Mouse (Mus musculus) liver, embryonic 16.5 days (tissue): ENCODE measurements at regions not wholly inside any gene's neighbourhood (a gene's known extent, or its start where the extent isn't known, plus 50 kb on each side); places are given as distances from the start of the nearest gene placed in this dataset.

ENCODE experiments used
- ATAC-seq: fragments of 200-750 bp; cut with Nextera tagmentation; 2 replicates; pipeline ENCODE4 v1.8.0; 2017; ENCODE audit warnings: low read depth, mild to moderate bottlenecking, moderate number of reproducible peaks, moderate library complexity
- H3K27ac ChIP-seq: fragments of 300-500 bp; sonication (generic); 2 replicates; pipeline ENCODE4 v1.5.1; 2014; ENCODE audit warnings: mild to moderate bottlenecking, low read length
- H3K27me3 ChIP-seq: fragments of 300-500 bp; sonication (generic); 2 replicates; pipeline ENCODE4 v1.6.1; 2014; ENCODE audit warnings: low read depth, low read length, mixed read lengths; ENCODE audit not compliant: control insufficient read depth, insufficient read depth
- H3K36me3 ChIP-seq: fragments of 300-500 bp; sonication (generic); 2 replicates; pipeline ENCODE4 v1.6.1; 2014; ENCODE audit warnings: mild to moderate bottlenecking; ENCODE audit not compliant: control insufficient read depth, insufficient read depth
- H3K4me1 ChIP-seq: fragments of 300-500 bp; sonication (generic); 2 replicates; pipeline ENCODE4 v1.6.1; 2014; ENCODE audit warnings: low read depth, low read length, mixed read lengths; ENCODE audit not compliant: control insufficient read depth
- H3K4me2 ChIP-seq: fragments of 300-500 bp; sonication (generic); 2 replicates; pipeline ENCODE4 v1.6.1; 2014; ENCODE audit warnings: low read depth, low read length, mixed read lengths
- H3K4me3 ChIP-seq: fragments of 300-500 bp; sonication (generic); 2 replicates; pipeline ENCODE4 v1.5.1; 2014; ENCODE audit warnings: low read depth, mild to moderate bottlenecking, low read length
- H3K9ac ChIP-seq: fragments of 300-500 bp; sonication (generic); 2 replicates; pipeline ENCODE4 v1.6.1; 2014; ENCODE audit warnings: low read depth, low read length
- H3K9me3 ChIP-seq: fragments of 300-500 bp; sonication (generic); replicated peaks from 2 replicates; pipeline ENCODE4 v1.6.1; 2016; ENCODE audit warnings: low read length; ENCODE audit not compliant: control insufficient read depth
- WGBS: fragments of 180-500 bp; shearing (Covaris S2); extraction: QIAGEN DNeasy Blood & Tissue Kit; methylation state at CpG from one replicate; pipeline ENCODE4 v1.1.7; 2014; ENCODE audit not compliant: insufficient replicate concordance; 5-methylcytosine and 5-hydroxymethylcytosine counted together

DNA sequence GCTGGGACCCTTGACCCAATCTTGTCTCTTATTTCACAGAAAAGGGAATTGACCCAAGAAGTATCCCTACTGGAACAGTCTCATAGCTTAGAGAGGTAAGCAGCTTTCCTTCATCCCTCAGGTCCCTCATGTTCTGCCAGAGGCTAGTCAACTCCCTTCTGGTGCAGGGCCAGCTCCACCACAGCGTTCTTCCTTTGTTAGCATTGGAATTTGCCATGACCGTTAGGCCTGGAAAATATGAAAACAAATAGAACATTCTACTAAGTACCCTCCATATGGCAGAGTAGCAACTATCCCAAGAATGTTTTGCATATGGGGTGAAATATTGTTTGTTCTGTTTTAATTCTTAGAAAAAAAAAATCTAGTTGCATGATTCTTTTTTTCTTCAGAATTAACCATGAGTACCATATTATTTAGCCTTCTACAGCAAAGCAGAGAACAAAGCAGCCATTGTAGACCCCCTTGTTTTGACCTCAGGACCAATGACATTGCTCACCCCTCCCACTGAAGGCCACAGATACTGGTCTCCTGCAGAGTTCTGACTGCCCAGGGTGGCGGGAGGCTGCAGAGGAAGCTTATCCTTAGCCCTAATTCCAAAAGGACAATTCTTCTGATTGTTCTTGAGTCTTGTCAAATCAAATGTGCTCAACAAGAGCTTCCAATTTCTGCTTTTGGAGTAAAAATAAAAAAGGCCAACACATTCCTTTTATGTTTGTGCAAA, 78.1 kb upstream of the Ehbp1 start:
- H3K27me3 ChIP-seq = no peaks in the 10 kb centered on the region
- no peaks in the 10 kb centered on the region for H3K36me3 ChIP-seq
- no peak for ATAC-seq
- H3K4me3 ChIP-seq = no peak overlapping the region
- H3K9me3 ChIP-seq = no peaks in the 10 kb centered on the region
- H3K9ac ChIP-seq = no peak overlapping the region
- H3K27ac ChIP-seq = no peak overlapping the region
- 60% methylated on average over 3 of the region's 3 CpGs for WGBS
- H3K4me1 ChIP-seq = no peaks in the 10 kb centered on the region
- no peak overlapping the region for H3K4me2 ChIP-seq

DNA sequence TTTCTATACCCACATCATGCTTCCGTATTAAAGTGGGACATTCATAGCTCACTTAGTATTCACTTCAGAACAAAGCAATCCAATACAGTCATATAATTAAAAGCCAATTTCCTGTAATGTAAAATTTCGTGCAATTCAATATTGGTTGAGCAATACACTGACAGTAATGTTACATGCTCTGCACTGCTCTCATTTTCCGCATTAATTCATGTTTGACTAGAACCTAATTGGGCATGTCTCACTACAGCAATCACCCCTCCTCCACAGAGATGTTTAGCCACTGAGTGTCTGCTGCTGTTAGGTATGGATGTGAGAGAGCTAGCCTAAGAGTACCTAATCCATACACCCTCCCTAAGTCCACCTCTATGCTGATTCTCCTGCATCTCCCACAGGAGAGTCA, 79.7 kb upstream of the Ehbp1 start:
- H3K4me2 ChIP-seq = no peak overlapping the region
- H3K36me3 ChIP-seq = no peaks in the 10 kb centered on the region
- H3K9ac ChIP-seq = no peak overlapping the region
- no peaks in the 10 kb centered on the region for H3K4me1 ChIP-seq
- H3K27me3 ChIP-seq = no peaks in the 10 kb centered on the region
- H3K27ac ChIP-seq = no peak overlapping the region
- 57% methylated on average over 3 of the region's 3 CpGs for WGBS
- H3K4me3 ChIP-seq = no peak overlapping the region
- no peaks in the 10 kb centered on the region for H3K9me3 ChIP-seq
- ATAC-seq = no peak

DNA sequence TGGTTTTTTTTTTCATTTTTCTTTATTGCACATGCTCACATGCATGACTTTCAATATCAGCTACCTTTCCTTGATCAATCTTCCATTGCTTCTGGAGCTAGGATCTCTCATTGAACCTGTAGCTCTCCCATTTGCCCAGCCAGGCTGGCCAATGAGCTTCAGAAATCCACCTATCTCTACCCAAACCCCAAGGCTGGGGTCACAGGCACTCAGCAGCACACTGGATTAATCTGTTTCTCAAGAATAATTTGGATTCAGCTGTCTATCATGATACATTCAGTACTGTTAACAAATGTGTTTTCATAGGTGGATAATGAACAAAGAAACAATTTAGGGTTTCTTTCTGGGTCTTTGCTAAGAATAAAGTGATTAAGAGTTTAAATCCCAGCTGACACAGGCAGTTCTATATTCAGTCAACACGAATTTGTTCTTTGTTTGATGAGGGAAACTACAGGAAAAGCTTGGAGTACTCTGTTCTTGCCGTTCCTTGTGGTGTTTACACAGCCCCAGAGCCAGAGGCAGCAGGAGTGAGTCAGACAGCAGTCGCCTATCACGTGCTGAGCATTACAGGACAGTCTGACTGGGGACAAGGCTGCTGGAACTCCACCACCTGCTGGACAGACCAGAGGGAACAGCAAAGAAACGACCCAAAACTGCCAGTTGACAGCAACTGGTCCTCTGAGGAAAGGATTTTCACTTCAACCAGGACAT, 74.6 kb upstream of the Tmem17 start:
- peak overlapping the region; percentile 86 for H3K27ac ChIP-seq
- ATAC-seq = peak; percentile 96
- no peaks in the 10 kb centered on the region for H3K4me1 ChIP-seq
- no peak overlapping the region for H3K4me3 ChIP-seq
- H3K9me3 ChIP-seq = no peaks in the 10 kb centered on the region
- H3K4me2 ChIP-seq = peak overlapping the region; percentile 34; the same call in 1 of the 2 replicates
- WGBS = 9% methylated on average over 5 of the region's 5 CpGs
- H3K27me3 ChIP-seq = no peaks in the 10 kb centered on the region
- no peak overlapping the region for H3K9ac ChIP-seq
- no peaks in the 10 kb centered on the region for H3K36me3 ChIP-seq

DNA sequence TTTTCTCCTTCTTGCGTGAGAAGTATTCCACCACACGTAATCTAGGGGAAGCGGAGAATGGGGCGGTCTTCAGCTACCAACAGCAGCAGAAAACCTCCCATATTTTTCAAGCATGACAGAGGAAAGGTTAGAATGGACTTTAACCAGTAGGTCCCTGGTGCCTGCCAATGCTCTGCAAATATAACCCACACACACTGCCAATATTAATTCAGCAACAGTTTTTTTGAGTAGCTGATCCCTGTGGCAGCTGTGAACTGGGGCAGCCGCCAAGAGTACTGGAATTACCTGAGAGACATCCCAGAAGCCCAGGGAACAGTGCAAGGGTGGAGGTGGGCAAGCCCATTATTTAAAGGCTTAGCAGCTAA, 74.1 kb upstream of the Tmem17 start:
- peak overlapping the region; percentile 84 for H3K27ac ChIP-seq
- no peaks in the 10 kb centered on the region for H3K4me1 ChIP-seq
- 58% methylated on average over 5 of the region's 5 CpGs for WGBS
- no peak overlapping the region for H3K9ac ChIP-seq
- peak overlapping the region; percentile 34; the same call in 1 of the 2 replicates for H3K4me2 ChIP-seq
- H3K27me3 ChIP-seq = no peaks in the 10 kb centered on the region
- peak; percentile 79 for ATAC-seq
- H3K4me3 ChIP-seq = no peak overlapping the region
- no peaks in the 10 kb centered on the region for H3K9me3 ChIP-seq
- H3K36me3 ChIP-seq = no peaks in the 10 kb centered on the region

DNA sequence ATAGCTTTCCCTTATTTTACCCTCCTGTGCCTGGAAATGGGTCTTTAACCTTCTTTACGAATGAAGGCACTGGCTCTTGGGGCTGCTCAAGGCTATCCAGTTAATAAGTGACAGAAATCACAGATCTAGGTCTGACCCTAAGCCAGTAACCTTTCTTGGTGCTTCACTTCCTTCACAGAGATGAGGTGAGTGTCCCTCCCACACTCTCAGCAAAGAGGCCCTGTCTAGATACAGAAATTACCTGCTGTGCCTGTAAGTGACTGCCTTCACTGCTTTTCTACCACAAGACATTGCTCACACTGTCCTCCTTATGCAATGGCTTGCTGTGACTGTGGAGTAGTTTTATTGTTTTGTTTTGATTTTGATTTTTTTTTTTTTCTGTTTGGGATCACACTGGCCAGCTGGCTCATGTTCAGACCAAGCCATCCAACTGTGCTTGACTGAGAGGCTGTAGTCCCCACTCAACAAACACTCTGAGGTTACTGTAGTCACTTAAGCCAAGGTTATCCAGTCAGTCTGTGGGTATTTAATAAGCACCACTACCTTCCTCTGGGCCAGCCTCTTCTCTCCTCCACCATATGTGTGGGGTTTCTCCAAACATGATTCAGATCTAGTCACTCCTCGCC, 73.3 kb upstream of the Tmem17 start:
- ATAC-seq = peak; percentile 34; the same call in 1 of the 2 replicates

DNA sequence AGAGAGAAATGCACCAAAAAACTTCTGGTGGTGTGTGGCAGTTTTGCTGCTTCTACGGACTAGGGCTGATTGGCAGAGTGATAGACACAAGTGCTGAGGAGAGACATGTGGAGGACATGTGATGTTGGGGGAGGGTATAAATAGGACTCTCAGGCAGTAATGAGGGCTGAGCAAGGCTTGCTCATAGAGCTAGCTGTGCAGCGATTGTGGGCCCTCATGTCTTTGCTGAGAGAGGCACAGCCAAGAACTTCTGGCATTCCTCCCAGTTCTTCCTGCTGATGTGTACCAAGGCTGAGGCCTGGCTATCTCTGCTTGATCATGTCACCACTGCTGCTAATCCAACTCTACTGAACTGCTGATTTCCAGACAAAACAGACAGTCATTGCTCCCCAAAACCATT, 71.4 kb upstream of the Tmem17 start:
- ATAC-seq = no peak
- no peak overlapping the region for H3K4me2 ChIP-seq
- no peaks in the 10 kb centered on the region for H3K4me1 ChIP-seq
- no peaks in the 10 kb centered on the region for H3K9me3 ChIP-seq
- H3K27me3 ChIP-seq = no peaks in the 10 kb centered on the region
- H3K27ac ChIP-seq = no peak overlapping the region
- 61% methylated on average over 2 of the region's 2 CpGs for WGBS
- no peak overlapping the region for H3K9ac ChIP-seq
- no peak overlapping the region for H3K4me3 ChIP-seq
- no peaks in the 10 kb centered on the region for H3K36me3 ChIP-seq

More for the DNA sequence above, 73.3 kb upstream of the Tmem17 start:
- Histone ChIP-seq H3K9ac (no peak overlapping the region), H3K9me3 (no peaks in the 10 kb centered on the region), H3K4me2 (no peak overlapping the region), H3K27ac (peak overlapping the region; percentile 84), H3K36me3 (no peaks in the 10 kb centered on the region), H3K27me3 (no peaks in the 10 kb centered on the region), H3K4me1 (no peaks in the 10 kb centered on the region), H3K4me3 (no peak overlapping the region)
- 51% methylated on average over 2 of the region's 2 CpGs for WGBS

DNA sequence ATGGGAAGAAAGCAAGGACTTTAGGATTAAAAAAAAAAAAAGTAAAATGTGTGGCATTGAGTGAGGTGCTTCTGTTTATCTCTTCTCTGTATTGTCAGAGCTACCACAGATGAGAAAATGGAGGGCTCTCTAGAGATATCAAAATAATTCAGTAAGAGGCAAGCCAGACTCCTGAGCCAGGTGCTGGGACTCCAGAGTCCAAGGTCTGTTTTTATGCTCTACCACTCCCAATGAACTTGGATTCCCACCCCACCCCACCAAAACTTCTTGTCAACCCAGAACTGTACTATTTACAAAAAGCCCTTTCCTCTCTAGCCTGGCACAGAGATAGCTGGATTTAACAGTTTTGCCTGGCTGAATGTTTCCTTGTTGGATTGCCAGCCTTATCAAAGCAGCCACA, 58.7 kb upstream of the Tmem17 start:
- Histone ChIP-seq H3K4me3 (no peak overlapping the region), H3K27ac (no peak overlapping the region), H3K27me3 (no peaks in the 10 kb centered on the region), H3K9ac (no peak overlapping the region), H3K4me2 (no peak overlapping the region), H3K4me1 (no peaks in the 10 kb centered on the region), H3K36me3 (no peaks in the 10 kb centered on the region), H3K9me3 (no peaks in the 10 kb centered on the region)
- no peak for ATAC-seq

DNA sequence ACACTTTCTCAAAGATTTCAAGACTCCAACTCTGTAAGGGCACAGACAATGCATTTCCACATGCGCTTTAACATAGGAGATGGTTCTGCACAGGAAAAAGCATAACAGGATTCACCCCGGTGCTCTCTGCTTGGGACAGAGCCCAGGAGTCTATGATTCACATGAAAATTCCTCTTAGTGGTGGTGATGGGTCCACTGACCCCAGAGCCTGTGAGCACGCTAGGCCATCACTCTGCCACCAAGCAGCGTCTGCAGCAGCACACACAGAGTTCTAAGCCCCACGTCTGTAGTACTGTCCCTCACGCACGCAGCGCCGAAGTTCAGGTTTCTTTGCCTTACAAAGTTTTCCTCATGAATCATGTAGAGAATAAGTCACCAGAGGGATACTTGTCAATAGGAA, 55.6 kb upstream of the Tmem17 start:
- Histone ChIP-seq H3K36me3 (no peaks in the 10 kb centered on the region), H3K4me1 (no peaks in the 10 kb centered on the region), H3K27me3 (no peaks in the 10 kb centered on the region), H3K4me3 (no peak overlapping the region), H3K9me3 (no peaks in the 10 kb centered on the region), H3K4me2 (no peak overlapping the region), H3K27ac (no peak overlapping the region), H3K9ac (no peak overlapping the region)
- ATAC-seq = no peak
- WGBS = 75% methylated on average over 9 of the region's 9 CpGs

DNA sequence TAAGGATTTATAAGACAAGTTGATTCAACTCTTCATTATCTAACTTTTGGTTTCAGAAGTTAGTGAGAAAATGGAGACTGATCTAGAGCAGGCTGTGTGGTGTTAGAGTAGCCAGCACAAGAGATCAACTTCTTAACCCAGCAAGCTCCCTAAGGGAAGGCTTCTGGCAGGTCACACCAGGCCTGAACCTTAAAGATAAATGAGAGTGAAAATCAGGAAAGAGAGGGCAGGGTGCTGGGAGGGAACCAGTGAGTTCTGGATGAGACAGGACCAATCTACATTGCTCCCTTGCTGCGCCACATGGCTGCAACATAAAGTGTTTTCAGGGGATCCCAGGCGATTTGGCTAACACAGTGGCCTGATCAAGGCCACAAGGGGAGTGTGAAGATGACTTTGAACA, 54.7 kb upstream of the Tmem17 start:
- Histone ChIP-seq H3K4me3 (no peak overlapping the region), H3K4me1 (no peaks in the 10 kb centered on the region), H3K27me3 (no peaks in the 10 kb centered on the region), H3K27ac (no peak overlapping the region), H3K9me3 (no peaks in the 10 kb centered on the region), H3K9ac (no peak overlapping the region), H3K36me3 (no peaks in the 10 kb centered on the region), H3K4me2 (no peak overlapping the region)
- ATAC-seq = no peak
- 54% methylated on average over 2 of the region's 2 CpGs for WGBS
